Mouse (Mus musculus) activated CD4-positive, CD25-positive, alpha-beta regulatory T cell, adult 4 months (primary cell): ENCODE data around the gene Zmiz1. TPM values are rescaled to one million over a fixed set of nuclear protein-coding genes. Genes with fewer than 3 reads are reported as not detected.

Source experiments
- ATAC-seq: one replicate; pipeline ENCODE4 v1.8.0; 2017
- polyA plus RNA-seq, 2 experiments: library from polyadenylated mRNA; unstranded; fragments of 100-300 nt; shearing (Covaris generic); gene quantifications; one replicate each; pipeline ENCODE4 v1.2.1; 2017

Gene Zmiz1
- polyA plus RNA-seq, 2 experiments from 2014 or later = 23.8 to 27.9 TPM

GRCm38 (mm10) chr14:25474017-25474416 lies 15.0 kb downstream of the Zmiz1 start:
- no peak for ATAC-seq

- ATAC-seq = peak; percentile 44
These were observed 15.7 kb downstream of the Zmiz1 start for GRCm38 (mm10) chr14:25474732-25475131.

GRCm38 (mm10) chr14:25476048-25476447 lies 17.1 kb downstream of the Zmiz1 start:
- no peak for ATAC-seq

GRCm38 (mm10) chr14:25476453-25476852 lies 17.5 kb downstream of the Zmiz1 start:
- ATAC-seq = no peak

- ATAC-seq = no peak
These were observed 18.3 kb downstream of the Zmiz1 start for GRCm38 (mm10) chr14:25477268-25477667.

- ATAC-seq = no peak
These were observed 19.3 kb downstream of the Zmiz1 start for GRCm38 (mm10) chr14:25478257-25478656.

GRCm38 (mm10) chr14:25478755-25479154 lies 19.8 kb downstream of the Zmiz1 start:
- ATAC-seq = no peak

- no peak for ATAC-seq
These were observed 20.9 kb downstream of the Zmiz1 start for GRCm38 (mm10) chr14:25479841-25480252.

- no peak for ATAC-seq
These were observed 21.5 kb downstream of the Zmiz1 start for GRCm38 (mm10) chr14:25480443-25480842.

- ATAC-seq = peak; percentile 56
These were observed 22.1 kb downstream of the Zmiz1 start for GRCm38 (mm10) chr14:25480916-25481666.

GRCm38 (mm10) chr14:25481667-25482331 lies 22.8 kb downstream of the Zmiz1 start:
- no peak for ATAC-seq

GRCm38 (mm10) chr14:25482404-25482803 lies 23.4 kb downstream of the Zmiz1 start:
- ATAC-seq = no peak

- ATAC-seq = no peak
These were observed 24.3 kb downstream of the Zmiz1 start for GRCm38 (mm10) chr14:25483285-25483684.

- ATAC-seq = peak; percentile 71
These were observed 25.1 kb downstream of the Zmiz1 start for GRCm38 (mm10) chr14:25484049-25484448.

GRCm38 (mm10) chr14:25486220-25486619 lies 27.2 kb downstream of the Zmiz1 start:
- ATAC-seq = no peak

- no peak for ATAC-seq
These were observed 27.9 kb downstream of the Zmiz1 start for GRCm38 (mm10) chr14:25486742-25487469.

- ATAC-seq = no peak
These were observed 28.5 kb downstream of the Zmiz1 start for GRCm38 (mm10) chr14:25487470-25487955.

GRCm38 (mm10) chr14:25488097-25488613 lies 29.2 kb downstream of the Zmiz1 start:
- ATAC-seq = no peak

GRCm38 (mm10) chr14:25489336-25490078 lies 30.5 kb downstream of the Zmiz1 start:
- ATAC-seq = no peak

GRCm38 (mm10) chr14:25491961-25492360 lies 33.0 kb downstream of the Zmiz1 start:
- ATAC-seq = no peak

- no peak for ATAC-seq
These were observed 33.7 kb downstream of the Zmiz1 start for GRCm38 (mm10) chr14:25492567-25493279.
